In genomic region chr14:22587285-22587957, GRCm38 (mm10) we compare ENCODE assay signal across 18 mouse cellular contexts.
DNase-seq lines count a peak whose midpoint lies in the region; ATAC-seq and TF ChIP-seq lines count a peak whose summit lies in the region.
"Had no signal": no experiment of that assay in that cellular context is flagged by ENCODE, and none has a peak within 500 bp of the region (broad histone marks: within the 10 kb centered on the region; RNA-seq: fewer than 3 reads in every experiment).

No protein-coding gene starts in this region.

- DNase-seq in lung, postnatal 0 days (ENCODE audit: low spot score) = peak; percentile 66
- no peak for DNase-seq in lung, postnatal 4 days
- DNase-seq in NIH3T3 (ENCODE audit: low read depth) = peak; percentile 83
- peak; percentile 77 for DNase-seq in gonadal fat pad, adult 2 months (ENCODE audit: low read depth)
- DNase-seq in layer of hippocampus, adult 9-10 months (ENCODE audit: low spot score) = no peak
- DNase-seq in testis, postnatal 10 days (ENCODE audit: low spot score) = no peak
- DNase-seq: adrenal gland, postnatal 36 days; cerebellum, adult 9-11 months; heart, adult 11 months; kidney, adult 18-20 months; kidney, postnatal 14 days; lung, postnatal 10 days; thymus, adult 2 months had no signal

- H3K9ac ChIP-seq in lung, postnatal 0 days (replicated peaks; ENCODE audit: low read depth) = no peak overlapping the region
- H3K9ac ChIP-seq: heart, embryonic 13.5 days; limb, embryonic 12.5 days; midbrain, embryonic 13.5 days had no signal

- no peaks in the 10 kb centered on the region for H3K27me3 ChIP-seq in lung, postnatal 0 days (replicated peaks; ENCODE audit: insufficient read depth, low read length)
- H3K27me3 ChIP-seq in myocyte (ENCODE audit: control insufficient read depth, insufficient read depth, insufficient read length) = no peaks in the 10 kb centered on the region

- 51% methylated on average over 4 of the region's 4 CpGs for whole genome bisulfite sequencing in lung, postnatal 0 days

- no peak overlapping the region for H3K4me3 ChIP-seq in lung, postnatal 0 days (ENCODE audit: low read depth, low read length)
- no peak overlapping the region for H3K4me3 ChIP-seq in myocyte
- H3K4me3 ChIP-seq: heart, embryonic 13.5 days; hindbrain, embryonic 10.5 days; limb, embryonic 12.5 days; midbrain, embryonic 13.5 days had no signal

- ATAC-seq in lung, postnatal 0 days = peak; percentile 71
- ATAC-seq: midbrain, embryonic 13.5 days had no signal

- no peak overlapping the region for H3ac ChIP-seq in myocyte (ENCODE audit: control insufficient read depth, insufficient read length)

- no peaks in the 10 kb centered on the region for H3K36me3 ChIP-seq in lung, postnatal 0 days (ENCODE audit: insufficient read depth, low read length)
- H3K36me3 ChIP-seq in myocyte (ENCODE audit: control insufficient read depth, insufficient read depth) = no peaks in the 10 kb centered on the region
- H3K36me3 ChIP-seq: heart, embryonic 13.5 days; hindbrain, embryonic 10.5 days; limb, embryonic 12.5 days; midbrain, embryonic 13.5 days had no signal

- no peak for TF ChIP-seq EP300 in lung, postnatal 0 days (IDR thresholded peaks at IDR 0.05)

- H3K79me2 ChIP-seq in myocyte (ENCODE audit: control insufficient read depth, insufficient read depth) = no peaks in the 10 kb centered on the region

- no peak for TF ChIP-seq CTCF in lung, postnatal 0 days (IDR thresholded peaks at IDR 0.05)

- no peak overlapping the region for H3K27ac ChIP-seq in lung, postnatal 0 days (ENCODE audit: low read length)
- H3K27ac ChIP-seq: heart, embryonic 13.5 days; hindbrain, embryonic 10.5 days; limb, embryonic 12.5 days; midbrain, embryonic 13.5 days had no signal

- TF ChIP-seq POLR2A in myocyte (IDR thresholded peaks at IDR 0.05; ENCODE audit: insufficient read length, low read depth) = no peak

- peaks cover 3% of the 10 kb centered on the region; the same call in 1 of the 2 replicates for H3K4me1 ChIP-seq in lung, postnatal 0 days (ENCODE audit: insufficient read depth, low read depth, low read length)
- H3K4me1 ChIP-seq: midbrain, embryonic 13.5 days had no signal

- H3K4me2 ChIP-seq in lung, postnatal 0 days (replicated peaks; ENCODE audit: low read depth, low read length) = no peak overlapping the region
- H3K4me2 ChIP-seq in myocyte (ENCODE audit: low read depth) = peak overlapping the region; percentile 3
- H3K4me2 ChIP-seq: heart, embryonic 13.5 days; limb, embryonic 12.5 days; midbrain, embryonic 13.5 days had no signal

- H3K9me3 ChIP-seq in lung, postnatal 0 days (ENCODE audit: low read length) = no peaks in the 10 kb centered on the region
- H3K9me3 ChIP-seq: heart, embryonic 13.5 days; hindbrain, embryonic 10.5 days; limb, embryonic 12.5 days; midbrain, embryonic 13.5 days had no signal

TF ChIP-seq in myocyte, 11 proteins besides CTCF, POLR2A, EP300 and RAD21:
- TF ChIP-seq CEBPB (IDR thresholded peaks at IDR 0.05; ENCODE audit: insufficient read depth, poor library complexity, severe bottlenecking) (peak; percentile 89), USF1 (IDR thresholded peaks at IDR 0.05; ENCODE audit: low read depth) (peak; percentile 73), E2F4 (IDR thresholded peaks at IDR 0.05; ENCODE audit: insufficient read depth) (no peak)

Comparison
In these comparisons a context has a peak if more than half of its experiments do, and no peak if none do; other contexts are left out.
1. DNase-seq: peak in lung, postnatal 0 days (single experiment), NIH3T3 (single experiment) and gonadal fat pad, adult 2 months (single experiment); none in lung, postnatal 4 days (0 of 2), layer of hippocampus, adult 9-10 months (single experiment) and testis, postnatal 10 days (single experiment).